Mouse (Mus musculus) liver, adult 2 months (tissue): ENCODE measurements at regions not wholly inside any gene's neighbourhood (a gene's known extent, or its start where the extent isn't known, plus 50 kb on each side); places are given as distances from the start of the nearest gene placed in this dataset.
"Not testable (repeated sequence)": the region's sequence is repeated elsewhere in the genome, so short reads cannot be mapped to it uniquely, and the experiment has no call there.

ENCODE experiments used
- CTCF ChIP-seq: fragments of 200-500 bp; IDR thresholded peaks from 2 replicates; pipeline ENCODE4 v1.5.1; 2011; ENCODE audit warnings: low read depth, low read length, control low read depth
- POLR2A ChIP-seq: fragments of 200-500 bp; IDR thresholded peaks from 2 replicates; pipeline ENCODE4 v1.6.1; 2011; ENCODE audit warnings: low read length, control low read depth; ENCODE audit not compliant: insufficient read depth; ENCODE audit errors: extremely low read depth

DNA sequence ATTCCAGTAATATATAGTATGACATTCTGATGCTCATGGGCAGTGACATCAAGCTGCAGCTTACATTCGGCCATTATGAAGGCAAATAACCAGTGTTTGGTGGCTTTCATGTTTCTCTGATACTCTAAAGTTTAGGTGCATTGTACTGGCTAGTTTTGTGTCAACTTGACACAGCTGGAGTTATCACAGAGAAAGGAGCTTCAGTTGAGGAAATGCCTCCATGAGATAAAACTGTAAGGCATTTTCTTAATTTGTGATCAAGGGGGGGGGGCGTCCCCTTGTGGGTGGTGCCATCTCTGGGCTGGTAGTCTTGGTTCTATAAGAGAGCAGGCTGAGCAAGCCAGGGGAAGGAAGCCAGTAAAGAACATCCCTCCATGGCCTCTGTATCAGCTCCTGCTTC is 227.3 kb downstream of the Kif20b start:
- TF ChIP-seq CTCF, POLR2A: not testable (repeated sequence)
